Mouse (Mus musculus) MEL (cell line): ENCODE measurements around the gene Cadm2. TPM values are rescaled to one million over a fixed set of nuclear protein-coding genes. Genes with fewer than 3 reads are reported as not detected.

Experiments
- DNase-seq: peaks from one replicate; pipeline ENCODE4 v3.0.0; 2011; ENCODE audit warnings: low read depth, low spot score
- H3K27ac ChIP-seq: 2 replicates; pipeline ENCODE4 v1.5.1; 2012; ENCODE audit warnings: low read depth, mild to moderate bottlenecking, control low read depth, low read length, moderate library complexity; ENCODE audit not compliant: control insufficient read depth
- H3K27me3 ChIP-seq, 2 experiments: fragments of 150-350 bp in 1 of 2; sonication (generic) in 1 of 2; 2 replicates each; pipeline ENCODE4 v1.6.1; 2012; ENCODE audit warnings: low read length in 2 of 2, mild to moderate bottlenecking in 2 of 2, improper control_type of control experiment in 1 of 2, moderate library complexity in 1 of 2; ENCODE audit not compliant: insufficient read depth in 2 of 2, control insufficient read depth in 1 of 2
- H3K36me3 ChIP-seq, 2 experiments: 2 replicates each; pipeline ENCODE4 v1.6.1; 2012 to 2014; ENCODE audit warnings: low read length in 2 of 2, improper control_type of control experiment in 1 of 2, inconsistent platforms in 1 of 2, mild to moderate bottlenecking in 1 of 2; ENCODE audit not compliant: insufficient read depth in 2 of 2, control insufficient read depth in 1 of 2
- H3K4me1 ChIP-seq, 2 experiments: fragments of 150-350 bp in 1 of 2; sonication (generic) in 1 of 2; 2 replicates each; pipeline ENCODE4 v1.6.1; 2012; ENCODE audit warnings: low read length in 2 of 2, improper control_type of control experiment in 1 of 2, mild to moderate bottlenecking in 1 of 2; ENCODE audit not compliant: insufficient read depth in 2 of 2, control insufficient read depth in 1 of 2
- H3K4me3 ChIP-seq, 2 experiments: fragments of 150-350 bp in 1 of 2; sonication (generic) in 1 of 2; 2 replicates each; pipeline ENCODE4 v1.5.1; 2012; ENCODE audit warnings: low read depth in 2 of 2, low read length in 2 of 2, mild to moderate bottlenecking in 2 of 2, moderate library complexity in 2 of 2, control low read depth in 1 of 2, improper control_type of control experiment in 1 of 2; ENCODE audit not compliant: control insufficient read depth in 1 of 2, insufficient read depth in 1 of 2
- H3K79me2 ChIP-seq: 2 replicates; pipeline ENCODE4 v1.6.1; 2012; ENCODE audit warnings: mild to moderate bottlenecking, low read length, moderate library complexity; ENCODE audit not compliant: control insufficient read depth, poor library complexity, insufficient read depth
- H3K9ac ChIP-seq: 2 replicates; pipeline ENCODE4 v1.6.1; 2012; ENCODE audit warnings: low read depth, mild to moderate bottlenecking, control low read depth, low read length, moderate library complexity; ENCODE audit not compliant: control insufficient read depth, poor library complexity, severe bottlenecking
- H3K9me3 ChIP-seq: fragments of 150-350 bp; sonication (generic); replicated peaks from 2 replicates; pipeline ENCODE4 v1.6.1; 2012; ENCODE audit warnings: mild to moderate bottlenecking, low read length, improper control_type of control experiment, moderate library complexity; ENCODE audit not compliant: insufficient read depth
- CHD2 ChIP-seq: IDR thresholded peaks from 2 replicates; pipeline ENCODE4 v1.6.1; 2011; ENCODE audit warnings: low read length, improper control_type of control experiment
- CTCF ChIP-seq, 3 experiments: IDR thresholded peaks in 2 of 3; conservative IDR thresholded peaks in 1 of 3; 2 replicates each; pipeline ENCODE4 v1.5.1; 2011 to 2012; ENCODE audit warnings: low read length in 3 of 3, low read depth in 2 of 3, mild to moderate bottlenecking in 2 of 3, improper control_type of control experiment in 1 of 3, inconsistent platforms in 1 of 3, mixed read lengths in 1 of 3, moderate library complexity in 1 of 3; ENCODE audit not compliant: control insufficient read depth in 1 of 3, insufficient read depth in 1 of 3, poor library complexity in 1 of 3, severe bottlenecking in 1 of 3
- E2F4 ChIP-seq: IDR thresholded peaks from 2 replicates; pipeline ENCODE4 v1.6.1; 2011; ENCODE audit warnings: low read depth, low read length, improper control_type of control experiment, borderline replicate concordance
- ELF1 ChIP-seq: IDR thresholded peaks from 2 replicates; pipeline ENCODE4 v1.6.1; 2014; ENCODE audit warnings: low read depth, mild to moderate bottlenecking, inconsistent platforms, low read length, improper control_type of control experiment, moderate library complexity
- EP300 ChIP-seq, 2 experiments: IDR thresholded peaks; 2 replicates each; pipeline ENCODE4 v1.6.1; 2011; ENCODE audit warnings: improper control_type of control experiment in 2 of 2, low read length in 2 of 2, low read depth in 1 of 2, mild to moderate bottlenecking in 1 of 2
- ETS1 ChIP-seq: IDR thresholded peaks from 2 replicates; pipeline ENCODE4 v1.6.1; 2012; ENCODE audit warnings: low read depth, mild to moderate bottlenecking, inconsistent platforms, low read length, improper control_type of control experiment, moderate library complexity
- GABPA ChIP-seq: IDR thresholded peaks from 2 replicates; pipeline ENCODE4 v1.6.1; 2012; ENCODE audit warnings: low read depth, mild to moderate bottlenecking, inconsistent platforms, low read length, improper control_type of control experiment, moderate library complexity
- GATA1 ChIP-seq: IDR thresholded peaks from 2 replicates; pipeline ENCODE4 v1.6.1; 2011; ENCODE audit warnings: low read depth, low read length, improper control_type of control experiment
- HCFC1 ChIP-seq: IDR thresholded peaks from 2 replicates; pipeline ENCODE4 v1.6.1; 2012; ENCODE audit warnings: low read depth, mild to moderate bottlenecking, inconsistent platforms, low read length, improper control_type of control experiment, moderate library complexity
- KAT2A ChIP-seq: conservative IDR thresholded peaks from 2 replicates; pipeline ENCODE4 v1.6.1; 2012; ENCODE audit warnings: low read depth, low read length, improper control_type of control experiment, inconsistent platforms
- MAFK ChIP-seq: IDR thresholded peaks from 2 replicates; pipeline ENCODE4 v1.6.1; 2011; ENCODE audit warnings: low read depth, mild to moderate bottlenecking, low read length, improper control_type of control experiment, borderline replicate concordance
- MAZ ChIP-seq: IDR thresholded peaks from 2 replicates; pipeline ENCODE4 v1.6.1; 2012; ENCODE audit warnings: low read depth, mild to moderate bottlenecking, inconsistent platforms, low read length, improper control_type of control experiment
- MEF2A ChIP-seq: IDR thresholded peaks from 2 replicates; pipeline ENCODE4 v1.6.1; 2014; ENCODE audit warnings: low read depth, mild to moderate bottlenecking, inconsistent platforms, low read length, improper control_type of control experiment; ENCODE audit not compliant: poor library complexity, insufficient replicate concordance, severe bottlenecking; ENCODE audit errors: extremely low read depth
- MXI1 ChIP-seq: IDR thresholded peaks from 2 replicates; pipeline ENCODE4 v1.6.1; 2011; ENCODE audit warnings: mild to moderate bottlenecking, low read depth, low read length, improper control_type of control experiment
- MYC ChIP-seq: IDR thresholded peaks from 2 replicates; pipeline ENCODE4 v1.6.1; 2011; ENCODE audit warnings: low read depth, mild to moderate bottlenecking, low read length, improper control_type of control experiment, moderate library complexity
- NELFE ChIP-seq: IDR thresholded peaks from 2 replicates; pipeline ENCODE4 v1.6.1; 2011; ENCODE audit warnings: low read depth, low read length, improper control_type of control experiment
- POLR2AphosphoS2 ChIP-seq: IDR thresholded peaks from 2 replicates; pipeline ENCODE4 v1.6.1; 2011; ENCODE audit warnings: low read length, improper control_type of control experiment
- RAD21 ChIP-seq: IDR thresholded peaks from 2 replicates; pipeline ENCODE4 v1.6.1; 2011; ENCODE audit warnings: mild to moderate bottlenecking, low read depth, low read length, improper control_type of control experiment
- RCOR1 ChIP-seq: IDR thresholded peaks from 2 replicates; pipeline ENCODE4 v1.6.1; 2012; ENCODE audit warnings: low read depth, mild to moderate bottlenecking, inconsistent platforms, low read length, improper control_type of control experiment
- SMC3 ChIP-seq: IDR thresholded peaks from 2 replicates; pipeline ENCODE4 v1.6.1; 2011; ENCODE audit warnings: low read depth, low read length, improper control_type of control experiment
- TAL1 ChIP-seq: IDR thresholded peaks from 2 replicates; pipeline ENCODE4 v1.6.1; 2012; ENCODE audit warnings: mild to moderate bottlenecking, inconsistent platforms, low read length, moderate library complexity, mixed read lengths
- TCF12 ChIP-seq: IDR thresholded peaks from 2 replicates; pipeline ENCODE4 v1.6.1; 2014; ENCODE audit warnings: low read depth, mild to moderate bottlenecking, inconsistent platforms, low read length, improper control_type of control experiment, moderate library complexity
- UBTF ChIP-seq: IDR thresholded peaks from 2 replicates; pipeline ENCODE4 v1.6.1; 2012; ENCODE audit warnings: low read depth, mild to moderate bottlenecking, inconsistent platforms, low read length, improper control_type of control experiment, moderate library complexity, borderline replicate concordance; ENCODE audit not compliant: insufficient read depth
- USF1 ChIP-seq: IDR thresholded peaks from 2 replicates; pipeline ENCODE4 v1.6.1; 2014; ENCODE audit warnings: low read depth, mild to moderate bottlenecking, inconsistent platforms, low read length, improper control_type of control experiment, moderate library complexity
- USF2 ChIP-seq, 2 experiments: IDR thresholded peaks; 2 replicates each; pipeline ENCODE4 v1.6.1; 2011 to 2012; ENCODE audit warnings: improper control_type of control experiment in 2 of 2, low read length in 2 of 2, borderline replicate concordance in 1 of 2, inconsistent platforms in 1 of 2, low read depth in 1 of 2, mild to moderate bottlenecking in 1 of 2; ENCODE audit not compliant: insufficient read depth in 1 of 2
- ZC3H11A ChIP-seq: IDR thresholded peaks from 2 replicates; pipeline ENCODE4 v1.6.1; 2012; ENCODE audit warnings: low read depth, mild to moderate bottlenecking, inconsistent platforms, low read length, improper control_type of control experiment
- ZKSCAN1 ChIP-seq: IDR thresholded peaks from 2 replicates; pipeline ENCODE4 v1.6.1; 2012; ENCODE audit warnings: low read depth, mild to moderate bottlenecking, inconsistent platforms, low read length, improper control_type of control experiment, moderate library complexity
- ZMIZ1 ChIP-seq: IDR thresholded peaks from 2 replicates; pipeline ENCODE4 v1.6.1; 2012; ENCODE audit warnings: low read depth, mild to moderate bottlenecking, inconsistent platforms, low read length, improper control_type of control experiment, moderate library complexity
- ZNF384 ChIP-seq: IDR thresholded peaks from 2 replicates; pipeline ENCODE4 v1.6.1; 2012; ENCODE audit warnings: low read depth, mild to moderate bottlenecking, inconsistent platforms, low read length, improper control_type of control experiment
- polyA plus RNA-seq, 2 experiments: library from polyadenylated mRNA; stranded (reverse) in 1 of 2; unstranded in 1 of 2; fragments of >175 nt in 1 of 2; fragments of >200 nt in 1 of 2; gene quantifications; 2 replicates each; pipeline versions ENCODE4 v1.2.1 to v1.2.4; 2012; ENCODE audit warnings: low replicate concordance in 2 of 2, low read depth in 1 of 2; ENCODE audit not compliant: insufficient read length in 2 of 2, insufficient read depth in 1 of 2, missing spikeins in 1 of 2
- total RNA-seq: library from RNA; depleted of rRNA; stranded (reverse); fragments of 300-350 nt; gene quantifications from 2 replicates; pipeline ENCODE4 v1.2.3, GENCODE M21; 2012

Gene Cadm2
- total and polyA plus RNA-seq, 3 experiments = not detected

DNA sequence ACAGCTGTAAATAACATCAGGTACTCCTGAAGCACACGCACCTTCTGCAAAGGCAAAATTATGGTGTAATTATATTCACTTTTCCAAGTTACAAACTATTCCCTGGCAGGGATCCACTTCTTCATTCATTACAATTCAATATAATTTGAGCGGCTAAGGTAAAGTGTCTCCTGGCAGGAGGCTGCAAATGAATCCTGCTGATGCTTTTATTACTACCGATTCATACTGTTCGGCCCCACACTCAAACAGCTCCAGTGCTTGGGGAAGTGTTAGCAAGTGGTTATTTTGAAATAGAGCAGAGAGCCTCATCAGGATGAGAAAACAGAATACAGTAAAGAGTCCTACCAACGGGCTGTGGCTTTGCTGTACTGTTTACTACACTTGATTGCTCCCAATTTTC lies 589.8 kb downstream of the Cadm2 start:
- no peak overlapping the region for H3K4me3 ChIP-seq
- DNase-seq = no peak
- no peaks in the 10 kb centered on the region for H3K9me3 ChIP-seq
- no peaks in the 10 kb centered on the region for H3K4me1 ChIP-seq
- no peak overlapping the region for H3K9ac ChIP-seq
- H3K27ac ChIP-seq = no peak overlapping the region
- no peaks in the 10 kb centered on the region for H3K27me3 ChIP-seq
- TF ChIP-seq MEF2A (no peak), RAD21 (no peak), ZNF384 (no peak), E2F4 (no peak), RCOR1 (no peak), TAL1 (no peak), USF1 (no peak), SMC3 (no peak), ELF1 (no peak), HCFC1 (no peak), ZMIZ1 (no peak), NELFE (no peak), TCF12 (no peak), EP300 (IDR thresholded peaks at IDR 0.05; ENCODE audit: low read depth in 1 of 2, low read length in 2 of 2) (no peak), ETS1 (no peak), MAFK (no peak), KAT2A (no peak), CHD2 (no peak), GABPA (no peak), USF2 (IDR thresholded peaks at IDR 0.05; ENCODE audit: borderline replicate concordance in 1 of 2, insufficient read depth in 1 of 2, low read depth in 1 of 2, low read length in 2 of 2) (no peak)
- H3K79me2 ChIP-seq = no peaks in the 10 kb centered on the region
- H3K36me3 ChIP-seq = no peaks in the 10 kb centered on the region

DNA sequence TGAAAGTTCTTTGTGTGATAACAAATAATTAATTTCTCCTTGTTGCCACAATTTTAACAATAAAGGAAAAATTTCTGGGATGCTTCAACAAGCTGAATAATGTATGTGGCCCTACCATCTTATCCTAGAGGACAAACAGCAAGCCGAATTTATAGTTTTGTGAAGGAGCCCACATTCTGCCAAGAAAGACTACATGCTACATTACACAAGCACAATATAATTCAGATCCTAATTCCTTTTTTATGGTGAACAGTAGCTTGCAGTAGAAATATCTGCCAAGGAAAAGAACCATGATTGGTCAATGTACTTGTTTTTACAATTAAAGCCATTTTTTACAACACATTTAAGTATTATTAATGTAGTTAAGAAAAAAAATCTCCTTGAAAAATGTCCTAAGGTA lies 600.9 kb downstream of the Cadm2 start:
- no peaks in the 10 kb centered on the region for H3K9me3 ChIP-seq
- TF ChIP-seq RAD21 (no peak), TCF12 (no peak), POLR2AphosphoS2 (no peak), NELFE (no peak), ZMIZ1 (no peak), HCFC1 (no peak), RCOR1 (no peak), EP300 (IDR thresholded peaks at IDR 0.05; ENCODE audit: low read depth in 1 of 2, low read length in 2 of 2) (no peak), MAZ (no peak), GATA1 (no peak), MXI1 (no peak), UBTF (no peak), SMC3 (no peak), ZNF384 (no peak), ELF1 (no peak), MYC (no peak), TAL1 (no peak), ZC3H11A (no peak), CTCF (IDR thresholded peaks at IDR 0.05 in 2 of 3, conservative IDR thresholded peaks at IDR 0.05 in 1 of 3; ENCODE audit: control insufficient read depth in 1 of 3, insufficient read depth in 1 of 3, low read depth in 2 of 3, low read length in 3 of 3, poor library complexity in 1 of 3, severe bottlenecking in 1 of 3) (no peak), ZKSCAN1 (no peak)

More for the DNA sequence above, 600.9 kb downstream of the Cadm2 start:
- Histone ChIP-seq H3K4me1 (no peaks in the 10 kb centered on the region), H3K79me2 (no peaks in the 10 kb centered on the region), H3K9ac (no peak overlapping the region), H3K4me3 (no peak overlapping the region), H3K27me3 (no peaks in the 10 kb centered on the region), H3K36me3 (no peaks in the 10 kb centered on the region), H3K27ac (no peak overlapping the region)
- no peak for DNase-seq
